Mouse (Mus musculus) 416B (cell line): ENCODE results near the gene Lmln.
"Not testable (repeated sequence)": the region's sequence is repeated elsewhere in the genome, so short reads cannot be mapped to it uniquely, and the experiment has no call there.

Experiments
- DNase-seq: peaks from one replicate; pipeline ENCODE4 v3.0.0; 2011; ENCODE audit warnings: low read depth

Lmln gene

GRCm38 (mm10) chr16:33058033-33058432 is 4.3 kb upstream of the Lmln start:
- DNase-seq: no peak

DNA sequence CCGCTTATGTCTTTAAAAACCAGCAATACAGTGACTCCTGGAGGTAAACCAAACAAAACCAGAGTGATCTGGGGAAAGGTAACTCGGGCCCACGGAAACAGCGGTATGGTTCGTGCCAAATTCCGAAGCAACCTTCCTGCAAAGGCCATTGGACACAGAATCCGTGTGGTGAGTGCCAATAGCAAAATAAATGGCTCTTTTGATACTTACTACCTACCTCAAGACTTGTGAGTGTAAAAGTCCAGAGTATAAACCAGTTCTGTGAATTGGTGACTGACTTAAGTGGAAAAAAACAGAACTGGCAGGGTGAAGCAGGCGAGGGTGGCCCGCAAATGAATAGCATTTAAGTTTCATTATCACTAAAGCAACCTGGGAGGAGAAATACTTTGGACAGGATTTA is 3.7 kb upstream of the Lmln start:
- not testable (repeated sequence) for DNase-seq

- no peak for DNase-seq
Observed at GRCm38 (mm10) chr16:33059471-33059870, 2.9 kb upstream of the Lmln start.

DNA sequence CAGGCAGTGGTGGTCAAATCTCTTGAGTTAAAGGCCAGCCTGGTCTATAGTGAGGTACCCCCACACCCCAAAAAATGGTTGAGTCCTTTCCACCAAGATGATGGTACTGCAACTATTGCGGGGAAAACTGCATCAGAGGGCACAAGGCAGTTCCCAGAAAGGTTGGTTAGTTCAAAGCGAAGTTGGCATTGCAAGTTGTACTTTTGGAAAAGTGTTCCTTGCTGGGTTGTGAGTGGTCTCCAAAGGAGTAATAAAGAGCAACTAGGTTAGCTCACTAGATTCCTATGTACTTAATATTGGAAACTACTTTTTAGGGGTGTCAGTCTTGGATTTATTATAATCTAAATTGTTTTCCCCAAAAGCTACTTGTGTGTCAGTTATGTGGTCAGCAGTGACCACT is 1.4 kb upstream of the Lmln start:
- DNase-seq: peak; percentile 45

GRCm38 (mm10) chr16:33061400-33061799 is 921 bp upstream of the Lmln start:
- DNase-seq: peak; percentile 60

DNA sequence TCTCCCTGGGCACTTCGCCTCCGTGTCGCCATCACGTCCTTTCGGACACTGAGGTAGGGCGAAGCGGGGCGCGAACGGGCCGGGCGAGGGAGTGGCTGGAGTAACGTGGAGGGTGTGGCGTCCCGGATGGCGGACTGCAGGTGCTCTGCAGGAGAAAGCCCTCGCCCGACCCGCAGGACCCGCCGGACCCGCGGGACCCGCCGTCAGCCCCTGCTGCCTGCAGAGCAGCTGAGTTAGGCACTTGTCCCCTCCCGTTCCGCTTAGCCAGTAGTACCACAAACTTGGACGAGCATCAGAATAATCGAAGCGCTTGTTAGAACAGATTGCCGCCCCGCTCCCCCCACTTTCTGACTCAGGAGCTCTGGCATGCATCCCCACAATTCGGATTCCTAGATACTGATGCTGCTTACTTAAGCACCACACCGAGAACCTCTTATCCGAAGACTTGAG is 386 bp downstream of the Lmln start:
- DNase-seq: peak; percentile 48

GRCm38 (mm10) chr16:33063267-33063666 is 946 bp downstream of the Lmln start:
- DNase-seq: peak; percentile 55

- no peak for DNase-seq
Observed at GRCm38 (mm10) chr16:33064636-33065035, 2.3 kb downstream of the Lmln start.

- peak; percentile 50 for DNase-seq
Observed at GRCm38 (mm10) chr16:33070928-33071327, 8.6 kb downstream of the Lmln start.

- no peak for DNase-seq
Observed at GRCm38 (mm10) chr16:33072871-33073557, 10.7 kb downstream of the Lmln start.

- no peak for DNase-seq
Observed at GRCm38 (mm10) chr16:33074967-33075366, 12.6 kb downstream of the Lmln start.

DNA sequence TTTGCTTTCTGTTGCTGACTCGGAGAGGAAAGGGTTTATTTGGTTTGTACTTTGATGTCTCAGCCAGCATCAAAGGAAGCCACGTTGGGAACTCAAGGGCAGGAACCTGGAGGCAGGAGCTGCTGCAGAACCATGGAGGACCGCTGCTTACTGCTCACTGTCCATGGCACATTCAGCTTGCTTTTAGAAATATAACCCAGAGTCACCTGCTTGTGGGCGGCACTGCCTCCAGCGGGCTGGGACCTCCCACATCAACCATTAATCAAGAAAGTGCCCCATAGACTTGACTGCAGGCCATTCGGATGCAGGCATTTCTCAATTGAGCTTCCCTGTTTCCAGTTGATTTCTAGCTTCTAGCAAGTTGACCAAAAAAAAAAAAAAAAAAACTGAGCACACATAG is 13.8 kb downstream of the Lmln start:
- DNase-seq: no peak

GRCm38 (mm10) chr16:33077069-33077627 is 14.8 kb downstream of the Lmln start:
- peak; percentile 52 for DNase-seq

DNA sequence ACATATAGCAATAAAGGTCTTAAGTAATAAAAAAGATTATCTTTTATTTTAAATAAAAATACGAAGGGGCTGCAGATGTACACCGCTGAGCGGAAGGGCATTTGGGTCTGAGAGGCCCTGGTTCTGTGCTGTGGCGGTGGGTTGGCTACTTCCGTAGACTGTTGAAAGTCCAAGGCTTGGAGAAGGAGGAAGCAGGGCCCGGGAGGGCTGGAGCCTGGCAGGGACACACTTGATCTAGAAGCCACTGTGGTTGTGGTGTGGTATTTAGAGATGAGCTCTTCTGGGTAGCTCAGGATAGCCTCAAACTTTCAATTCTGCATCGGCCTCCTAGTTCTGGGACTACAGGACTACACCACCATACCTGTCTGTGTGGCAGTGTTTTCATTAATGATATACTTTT is 17.7 kb downstream of the Lmln start:
- DNase-seq: no peak

DNA sequence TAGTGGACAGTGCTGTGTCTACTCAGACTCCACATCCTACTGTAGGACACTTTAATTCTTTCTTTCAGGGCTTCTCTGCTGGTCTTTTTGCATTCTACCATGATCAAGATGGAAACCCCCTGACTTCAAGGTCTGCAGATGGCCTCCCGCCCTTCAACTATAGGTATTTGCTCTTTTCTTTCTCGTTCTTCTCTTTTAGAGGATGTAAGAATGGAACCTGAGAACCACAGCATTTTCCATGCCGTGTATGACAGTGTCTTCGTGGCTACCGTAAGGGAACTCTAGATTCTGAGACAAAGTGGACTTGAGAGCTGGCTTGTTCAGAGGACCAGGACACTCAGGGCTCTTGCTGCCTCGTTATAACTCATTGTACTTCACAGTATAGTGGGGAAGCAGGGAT is 20.6 kb downstream of the Lmln start:
- no peak for DNase-seq

GRCm38 (mm10) chr16:33083996-33084395 is 21.7 kb downstream of the Lmln start:
- DNase-seq: no peak

GRCm38 (mm10) chr16:33085666-33086065 is 23.3 kb downstream of the Lmln start:
- no peak for DNase-seq

GRCm38 (mm10) chr16:33113726-33114125 is 51.4 kb downstream of the Lmln start:
- DNase-seq: no peak

GRCm38 (mm10) chr16:33123373-33123772 is 61.1 kb downstream of the Lmln start:
- no peak for DNase-seq

DNA sequence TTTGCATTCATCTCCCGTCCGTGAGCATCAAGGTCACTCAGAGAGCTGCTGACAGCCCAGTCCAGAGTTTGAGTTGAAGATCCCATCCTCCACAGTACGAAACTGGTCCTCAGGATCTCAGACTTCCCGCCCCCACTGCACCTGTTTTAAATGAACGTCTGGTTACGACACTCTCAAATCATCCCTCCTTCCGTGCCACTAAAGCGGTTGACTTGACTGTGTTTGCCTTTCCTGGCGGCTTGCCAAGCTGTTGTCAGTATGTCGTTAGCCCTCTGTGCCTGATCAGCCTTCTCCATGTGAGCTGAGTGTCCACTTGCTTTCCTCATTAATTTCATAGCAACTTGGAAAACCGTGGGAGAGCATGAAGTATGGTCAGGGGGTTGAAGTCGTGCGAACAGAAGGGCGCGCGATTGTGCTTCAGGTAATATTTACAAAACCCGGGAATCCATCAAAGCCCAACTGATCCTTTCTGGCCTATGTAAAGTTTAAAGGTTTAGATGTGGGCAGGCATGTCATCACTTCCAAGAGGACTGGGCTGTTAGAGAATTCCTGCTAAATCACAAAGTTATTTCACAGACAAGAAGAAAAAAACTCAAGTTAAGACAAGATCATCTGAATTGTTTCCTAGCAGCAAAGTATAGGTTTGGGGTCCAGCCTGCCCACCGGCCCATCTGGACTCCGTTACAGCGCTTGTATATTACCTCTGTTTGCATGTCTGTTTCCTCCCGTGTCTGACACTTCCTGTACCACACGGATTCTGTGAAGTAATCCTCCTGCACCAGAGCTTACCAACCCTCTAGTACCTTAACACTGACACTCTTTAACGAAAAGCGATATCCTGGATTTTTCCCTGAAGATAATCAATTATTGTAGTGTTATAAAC is 61.9 kb downstream of the Lmln start:
- DNase-seq: no peak

DNA sequence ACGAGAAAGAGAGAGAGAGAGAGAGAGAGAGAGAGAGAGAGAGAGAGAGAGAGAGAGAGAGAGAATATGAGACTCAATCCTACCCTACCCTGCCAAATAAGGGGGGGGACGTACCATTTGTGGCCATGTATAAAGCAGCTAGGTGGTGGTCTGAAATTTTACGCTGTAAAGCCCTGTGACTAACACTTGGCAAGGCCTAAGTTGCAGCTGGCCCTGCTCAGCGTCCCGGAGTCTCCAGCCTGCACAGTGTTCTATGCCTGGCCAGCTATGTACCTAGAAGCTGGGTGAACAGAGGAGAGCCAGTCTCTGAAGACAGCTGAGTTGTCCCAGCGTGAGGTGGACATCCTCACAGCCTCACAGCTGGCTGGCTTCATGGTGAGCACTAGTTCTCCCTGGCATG is 64.7 kb downstream of the Lmln start:
- no peak for DNase-seq

DNA sequence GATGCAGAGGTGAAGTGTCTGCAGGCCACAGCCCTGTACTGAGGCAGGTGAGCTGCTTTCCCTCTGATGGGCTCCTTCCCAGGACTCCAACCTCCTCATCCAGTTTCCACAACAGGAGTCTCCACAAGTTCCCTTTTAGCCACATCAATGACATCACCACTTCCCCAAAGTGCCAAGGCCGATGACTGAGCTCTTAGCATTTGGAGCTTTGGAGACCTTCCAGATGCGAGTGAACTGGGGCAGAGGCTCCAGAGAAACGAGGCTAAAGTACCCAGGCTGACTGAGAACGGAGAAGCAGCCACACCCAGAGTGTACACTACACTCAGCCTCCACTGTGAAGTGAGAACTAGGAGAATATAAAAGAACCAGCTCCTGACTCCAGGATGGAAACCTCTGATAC is 68.4 kb downstream of the Lmln start:
- peak; percentile 25 for DNase-seq

DNA sequence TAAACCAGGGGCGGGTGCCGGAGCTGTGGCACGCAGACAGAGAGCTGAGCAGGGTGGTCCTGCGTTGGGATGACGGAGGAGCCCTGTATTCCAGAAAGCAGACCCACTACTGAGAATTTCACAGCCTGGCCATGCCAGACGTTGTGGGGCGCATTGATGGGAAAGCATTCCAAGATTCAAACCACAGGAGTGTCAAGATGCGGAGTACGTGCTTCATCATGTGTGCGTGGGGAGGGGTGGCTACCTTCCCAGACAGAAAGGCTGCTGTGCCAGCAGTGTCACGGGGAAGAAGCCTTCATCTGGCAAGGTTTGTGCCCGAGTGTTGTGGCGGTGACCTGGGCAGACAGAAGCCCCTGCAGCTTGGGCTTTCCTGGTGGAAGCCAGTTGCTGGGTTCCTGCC is 70.9 kb downstream of the Lmln start:
- DNase-seq: no peak
